Mouse (Mus musculus) cerebellum, adult 2 months (tissue): ENCODE results near the gene Tnfrsf9.

Experiments
- CTCF ChIP-seq: fragments of 200-500 bp; IDR thresholded peaks from 2 replicates; pipeline ENCODE4 v1.5.1; 2011; ENCODE audit warnings: low read depth, mild to moderate bottlenecking, control low read depth, low read length, moderate library complexity, borderline replicate concordance; ENCODE audit not compliant: insufficient read depth
- POLR2A ChIP-seq: fragments of 200-500 bp; IDR thresholded peaks from 2 replicates; pipeline ENCODE4 v1.6.1; 2011; ENCODE audit warnings: low read length, control low read depth, borderline replicate concordance; ENCODE audit not compliant: insufficient read depth

DNA sequence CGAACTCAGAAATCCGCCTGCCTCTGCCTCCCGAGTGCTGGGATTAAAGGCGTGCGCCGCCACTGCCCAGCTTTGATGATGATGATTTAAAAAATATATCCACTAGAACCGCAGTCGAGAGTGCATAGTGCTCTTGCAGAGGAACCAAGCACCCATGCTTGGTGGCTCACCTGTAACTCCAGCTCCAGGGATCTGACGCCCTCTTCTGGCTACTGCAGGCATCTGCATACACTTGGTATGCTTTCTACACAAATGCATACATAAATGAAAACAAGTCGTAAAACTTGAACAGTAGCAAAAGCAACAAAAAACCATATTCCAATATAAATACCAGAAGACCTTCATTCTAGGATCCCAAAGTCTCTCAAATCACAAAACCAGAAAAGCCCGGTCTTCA is 51.2 kb downstream of the Tnfrsf9 start:
- TF ChIP-seq CTCF (peak; percentile 36; the same call in 1 of the 2 replicates), POLR2A (no peak)
